Mouse (Mus musculus) kidney, adult 2 months (tissue): Measurements from ENCODE around the gene Ntf5.

ENCODE experiments used
- CTCF ChIP-seq: fragments of 200-500 bp; conservative IDR thresholded peaks from 2 replicates; pipeline ENCODE4 v1.5.1; 2011; ENCODE audit warnings: low read depth, mild to moderate bottlenecking, control low read depth, low read length, moderate library complexity, mixed read lengths; ENCODE audit not compliant: insufficient read depth, insufficient read length
- POLR2A ChIP-seq: fragments of 200-500 bp; IDR thresholded peaks from one replicate; pipeline ENCODE4 v1.6.1; 2011; ENCODE audit warnings: low read depth, low read length, control low read depth

- TF ChIP-seq POLR2A (no peak), CTCF (no peak)
These were observed 2.1 kb downstream of the Ntf5 start for GRCm38 (mm10) chr7:45415636-45416035.
